Mouse (Mus musculus): ENCODE results near the gene Tmem269.

GRCm38 (mm10) chr4:119173851-119174453 is 44.1 kb downstream of the Tmem269 start, which contains the start of gene Zfp691:
- TF ChIP-seq POLR2A (IDR thresholded peaks at IDR 0.05; ENCODE audit: extremely low read depth, insufficient read depth, low read length): peak; percentile 78; the same call in 1 of the 2 replicates
- no peak for TF ChIP-seq CTCF (IDR thresholded peaks at IDR 0.05; ENCODE audit: extremely low read depth, insufficient read depth, low read length)
